Mouse (Mus musculus): ENCODE measurements around the gene 4930518I15Rik.
"Not testable (repeated sequence)": the region's sequence is repeated elsewhere in the genome, so short reads cannot be mapped to it uniquely, and the experiment has no call there.

The 4930518I15Rik gene

GRCm38 (mm10) chr2:156874760-156875510 lies 17.2 kb upstream of the 4930518I15Rik start:
- DNase-seq (ENCODE audit: low spot score): no peak

GRCm38 (mm10) chr2:156874047-156874759 lies 16.5 kb upstream of the 4930518I15Rik start:
- DNase-seq (ENCODE audit: low spot score): no peak

GRCm38 (mm10) chr2:156873629-156874028 lies 15.9 kb upstream of the 4930518I15Rik start:
- DNase-seq (ENCODE audit: low spot score): no peak

GRCm38 (mm10) chr2:156870519-156870918 lies 12.8 kb upstream of the 4930518I15Rik start:
- no peak for DNase-seq (ENCODE audit: low spot score)

GRCm38 (mm10) chr2:156869554-156869953 lies 11.8 kb upstream of the 4930518I15Rik start:
- no peak for DNase-seq (ENCODE audit: low spot score)

- DNase-seq (ENCODE audit: low spot score): no peak
These were observed 11.2 kb upstream of the 4930518I15Rik start for GRCm38 (mm10) chr2:156868994-156869393.

GRCm38 (mm10) chr2:156864481-156864880 lies 6.7 kb upstream of the 4930518I15Rik start:
- no peak for DNase-seq (ENCODE audit: low spot score)

GRCm38 (mm10) chr2:156863487-156864160 lies 5.9 kb upstream of the 4930518I15Rik start:
- DNase-seq (ENCODE audit: low spot score): no peak

- peak; percentile 83 for DNase-seq (ENCODE audit: low spot score)
These were observed 5.2 kb upstream of the 4930518I15Rik start, which contains the start of gene Rab5if for GRCm38 (mm10) chr2:156862772-156863486. Rab5if (plus strand) TSS chr2:156863128.

- DNase-seq (ENCODE audit: low spot score): no peak
These were observed 4.4 kb upstream of the 4930518I15Rik start for GRCm38 (mm10) chr2:156862041-156862717.

GRCm38 (mm10) chr2:156858671-156859070 lies 925 bp upstream of the 4930518I15Rik start:
- DNase-seq (ENCODE audit: low spot score): no peak

GRCm38 (mm10) chr2:156857385-156857791 lies 358 bp downstream of the 4930518I15Rik start:
- DNase-seq (ENCODE audit: low spot score): no peak

- DNase-seq (ENCODE audit: low spot score): no peak
These were observed 1.4 kb downstream of the 4930518I15Rik start for GRCm38 (mm10) chr2:156856311-156856710.

GRCm38 (mm10) chr2:156853999-156854771 lies 3.6 kb downstream of the 4930518I15Rik start:
- DNase-seq (ENCODE audit: low spot score): not testable (repeated sequence)

GRCm38 (mm10) chr2:156853584-156853983 lies 4.2 kb downstream of the 4930518I15Rik start:
- DNase-seq (ENCODE audit: low spot score): not testable (repeated sequence)

- no peak for DNase-seq (ENCODE audit: low spot score)
These were observed 7.2 kb downstream of the 4930518I15Rik start for GRCm38 (mm10) chr2:156850505-156850904.

- DNase-seq (ENCODE audit: low spot score): no peak
These were observed 9.1 kb downstream of the 4930518I15Rik start for GRCm38 (mm10) chr2:156848526-156849182.

GRCm38 (mm10) chr2:156847653-156848052 lies 10.1 kb downstream of the 4930518I15Rik start:
- no peak for DNase-seq (ENCODE audit: low spot score)

GRCm38 (mm10) chr2:156844715-156845114 lies 13.0 kb downstream of the 4930518I15Rik start:
- no peak for DNase-seq (ENCODE audit: low spot score)

- no peak for DNase-seq (ENCODE audit: low spot score)
These were observed 14.4 kb downstream of the 4930518I15Rik start for GRCm38 (mm10) chr2:156843331-156843730.
